Mouse (Mus musculus) forebrain, embryonic 12.5 days (tissue): ENCODE results near the gene Rpl13. TPM values are rescaled to one million over a fixed set of nuclear protein-coding genes. Genes with fewer than 3 reads are reported as not detected.

Experiments
- ATAC-seq: fragments of 200-750 bp; cut with Nextera tagmentation; 2 replicates; pipeline ENCODE4 v1.8.0; 2017; ENCODE audit warnings: moderate TSS enrichment; ENCODE audit not compliant: low FRiP score
- H3K27ac ChIP-seq: fragments of 300-500 bp; sonication (generic); 2 replicates; pipeline ENCODE4 v1.5.1; 2016; ENCODE audit warnings: mild to moderate bottlenecking
- H3K27me3 ChIP-seq: fragments of 300-500 bp; sonication (generic); 2 replicates; pipeline ENCODE4 v1.6.1; 2016; ENCODE audit warnings: mild to moderate bottlenecking
- H3K36me3 ChIP-seq: fragments of 300-500 bp; sonication (generic); replicated peaks from 2 replicates; pipeline ENCODE4 v1.6.1; 2016; ENCODE audit warnings: mild to moderate bottlenecking
- H3K4me1 ChIP-seq: fragments of 300-500 bp; sonication (generic); 2 replicates; pipeline ENCODE4 v1.6.1; 2016
- H3K4me2 ChIP-seq: fragments of 300-500 bp; sonication (generic); 2 replicates; pipeline ENCODE4 v1.6.1; 2016; ENCODE audit warnings: mild to moderate bottlenecking, moderate library complexity
- H3K4me3 ChIP-seq: fragments of 300-500 bp; sonication (generic); replicated peaks from 2 replicates; pipeline ENCODE4 v1.5.1; 2016; ENCODE audit warnings: mild to moderate bottlenecking
- H3K9ac ChIP-seq: fragments of 300-500 bp; sonication (generic); 2 replicates; pipeline ENCODE4 v1.6.1; 2016; ENCODE audit warnings: mild to moderate bottlenecking
- H3K9me3 ChIP-seq: fragments of 300-500 bp; sonication (generic); 2 replicates; pipeline ENCODE4 v1.6.1; 2016
- WGBS: fragments of 180-500 bp; shearing (Covaris S2); methylation state at CpG from one replicate; pipeline ENCODE4 v1.1.7; 2016; 5-methylcytosine and 5-hydroxymethylcytosine counted together
- polyA plus RNA-seq: library from polyadenylated mRNA; unstranded; fragments of >200 nt; fragmentation: Nextera tagmentation; extraction: Ambion mirVana; gene quantifications from 2 replicates; pipeline ENCODE4 v1.2.1, GENCODE M21; 2016

Rpl13 gene
- 1,076 and 1,105 TPM in 2 replicates for polyA plus RNA-seq

GRCm38 (mm10) chr8:123101735-123102685, at the start of gene Rpl13:
Rpl13 (plus strand) TSS chr8:123102350.
- peak; percentile 97 for ATAC-seq
- Histone ChIP-seq H3K9me3 (no peaks in the 10 kb centered on the region), H3K4me2 (peak within 1 kb of the TSS; percentile 95), H3K4me3 (peak within 1 kb of the TSS; percentile 80), H3K9ac (peak within 1 kb of the TSS; percentile 96), H3K4me1 (peaks cover 15% of the 10 kb centered on the region), H3K27ac (peak within 1 kb of the TSS; percentile 96), H3K36me3 (peaks cover 45% of the 10 kb centered on the region), H3K27me3 (no peaks in the 10 kb centered on the region)
- 1% methylated on average over 56 of the region's 56 CpGs for WGBS

GRCm38 (mm10) chr8:123062721-123063120, 39.4 kb upstream of the Rpl13 start, which contains the start of gene Spg7:
Spg7 (plus strand) TSS chr8:123062942.
- Histone ChIP-seq H3K4me2 (no peak within 1 kb of the TSS), H3K4me1 (peaks cover 28% of the 10 kb centered on the region), H3K9ac (no peak within 1 kb of the TSS), H3K36me3 (peaks cover 7% of the 10 kb centered on the region; the same call in 1 of the 2 replicates), H3K27me3 (no peaks in the 10 kb centered on the region), H3K4me3 (no peak within 1 kb of the TSS; the same call in 1 of the 2 replicates), H3K9me3 (no peaks in the 10 kb centered on the region), H3K27ac (no peak within 1 kb of the TSS)
- ATAC-seq: no peak
- WGBS: 74% methylated on average over 7 of the region's 7 CpGs

GRCm38 (mm10) chr8:123064072-123064471, 38.1 kb upstream of the Rpl13 start:
- ATAC-seq: no peak
- peak overlapping the region; percentile 73; the same call in 1 of the 2 replicates for H3K4me2 ChIP-seq
- no peaks in the 10 kb centered on the region for H3K9me3 ChIP-seq
- 0 out of 2 replicates have a peak overlapping the region, but pooled peaks have one; percentile 89 for H3K9ac ChIP-seq
- H3K36me3 ChIP-seq: peaks cover 15% of the 10 kb centered on the region; the same call in 1 of the 2 replicates
- WGBS: 84% methylated on average over 4 of the region's 4 CpGs
- H3K27ac ChIP-seq: peak overlapping the region; percentile 92; the same call in 1 of the 2 replicates
- H3K4me3 ChIP-seq: no peak overlapping the region; the same call in 1 of the 2 replicates
- peaks cover 28% of the 10 kb centered on the region for H3K4me1 ChIP-seq
- H3K27me3 ChIP-seq: no peaks in the 10 kb centered on the region

- ATAC-seq: peak; percentile 57
- 3% methylated on average over 14 of the region's 14 CpGs for WGBS
- peak overlapping the region; percentile 85 for H3K4me3 ChIP-seq
- no peaks in the 10 kb centered on the region for H3K9me3 ChIP-seq
- H3K27ac ChIP-seq: peak overlapping the region; percentile 92
- peak overlapping the region; percentile 89 for H3K9ac ChIP-seq
- H3K27me3 ChIP-seq: no peaks in the 10 kb centered on the region
- H3K4me2 ChIP-seq: peak overlapping the region; percentile 73
- H3K4me1 ChIP-seq: peaks cover 28% of the 10 kb centered on the region
- peaks cover 15% of the 10 kb centered on the region; the same call in 1 of the 2 replicates for H3K36me3 ChIP-seq
Observed at GRCm38 (mm10) chr8:123064809-123065213, 37.3 kb upstream of the Rpl13 start.

- H3K4me1 ChIP-seq: peaks cover 28% of the 10 kb centered on the region
- peak; percentile 98 for ATAC-seq
- H3K9ac ChIP-seq: peak overlapping the region; percentile 89
- peaks cover 15% of the 10 kb centered on the region; the same call in 1 of the 2 replicates for H3K36me3 ChIP-seq
- H3K4me2 ChIP-seq: peak overlapping the region; percentile 73
- WGBS: under 1% methylated on average over 84 of the region's 84 CpGs
- peak overlapping the region; percentile 85 for H3K4me3 ChIP-seq
- H3K27me3 ChIP-seq: no peaks in the 10 kb centered on the region
- H3K9me3 ChIP-seq: no peaks in the 10 kb centered on the region
- peak overlapping the region; percentile 92 for H3K27ac ChIP-seq
Observed at GRCm38 (mm10) chr8:123065214-123066100, 36.7 kb upstream of the Rpl13 start.

- peaks cover 28% of the 10 kb centered on the region for H3K4me1 ChIP-seq
- H3K27me3 ChIP-seq: no peaks in the 10 kb centered on the region
- no peak for ATAC-seq
- H3K9me3 ChIP-seq: no peaks in the 10 kb centered on the region
- peak overlapping the region; percentile 89 for H3K9ac ChIP-seq
- H3K36me3 ChIP-seq: peaks cover 18% of the 10 kb centered on the region
- 39% methylated on average over 7 of the region's 7 CpGs for WGBS
- H3K27ac ChIP-seq: peak overlapping the region; percentile 92
- peak overlapping the region; percentile 73 for H3K4me2 ChIP-seq
- H3K4me3 ChIP-seq: peak overlapping the region; percentile 85
Observed at GRCm38 (mm10) chr8:123066101-123066683, 36.0 kb upstream of the Rpl13 start.

GRCm38 (mm10) chr8:123071176-123071575, 31.0 kb upstream of the Rpl13 start:
- Histone ChIP-seq H3K27me3 (no peaks in the 10 kb centered on the region), H3K9me3 (no peaks in the 10 kb centered on the region), H3K9ac (no peak overlapping the region), H3K4me3 (no peak overlapping the region), H3K27ac (no peak overlapping the region), H3K4me1 (peaks cover 15% of the 10 kb centered on the region), H3K4me2 (no peak overlapping the region), H3K36me3 (peaks cover 65% of the 10 kb centered on the region)
- WGBS: 89% methylated on average over 4 of the region's 4 CpGs
- ATAC-seq: no peak

- WGBS: 89% methylated on average over 6 of the region's 6 CpGs
- no peaks in the 10 kb centered on the region for H3K9me3 ChIP-seq
- no peaks in the 10 kb centered on the region for H3K27me3 ChIP-seq
- peaks cover 94% of the 10 kb centered on the region for H3K36me3 ChIP-seq
- ATAC-seq: no peak
- H3K4me1 ChIP-seq: no peaks in the 10 kb centered on the region
- H3K9ac ChIP-seq: no peak overlapping the region
- no peak overlapping the region for H3K4me3 ChIP-seq
- no peak overlapping the region for H3K27ac ChIP-seq
- no peak overlapping the region for H3K4me2 ChIP-seq
Observed at GRCm38 (mm10) chr8:123077213-123077612, 24.9 kb upstream of the Rpl13 start.

- Histone ChIP-seq H3K9ac (no peak overlapping the region), H3K27ac (no peak overlapping the region), H3K4me3 (no peak overlapping the region), H3K4me2 (no peak overlapping the region), H3K36me3 (peaks cover 93% of the 10 kb centered on the region), H3K9me3 (no peaks in the 10 kb centered on the region), H3K27me3 (no peaks in the 10 kb centered on the region), H3K4me1 (no peaks in the 10 kb centered on the region)
- ATAC-seq: no peak
- 90% methylated on average over 6 of the region's 6 CpGs for WGBS
Observed at GRCm38 (mm10) chr8:123082993-123083392, 19.2 kb upstream of the Rpl13 start.

GRCm38 (mm10) chr8:123083610-123084009, 18.5 kb upstream of the Rpl13 start:
- peaks cover 96% of the 10 kb centered on the region for H3K36me3 ChIP-seq
- no peak for ATAC-seq
- H3K9ac ChIP-seq: no peak overlapping the region
- no peaks in the 10 kb centered on the region for H3K9me3 ChIP-seq
- H3K27me3 ChIP-seq: no peaks in the 10 kb centered on the region
- H3K4me3 ChIP-seq: no peak overlapping the region
- H3K4me2 ChIP-seq: no peak overlapping the region
- no peaks in the 10 kb centered on the region for H3K4me1 ChIP-seq
- H3K27ac ChIP-seq: no peak overlapping the region
- 92% methylated on average over 12 of the region's 12 CpGs for WGBS

GRCm38 (mm10) chr8:123087289-123087688, 14.9 kb upstream of the Rpl13 start:
- peaks cover 96% of the 10 kb centered on the region for H3K36me3 ChIP-seq

More at GRCm38 (mm10) chr8:123087289-123087688, 14.9 kb upstream of the Rpl13 start:
- Histone ChIP-seq H3K27me3 (no peaks in the 10 kb centered on the region), H3K9me3 (no peaks in the 10 kb centered on the region), H3K4me1 (no peaks in the 10 kb centered on the region), H3K9ac (no peak overlapping the region), H3K4me2 (no peak overlapping the region), H3K27ac (no peak overlapping the region), H3K4me3 (no peak overlapping the region)
- WGBS: 93% methylated on average over 9 of the region's 9 CpGs
- ATAC-seq: no peak
